Mouse (Mus musculus): Measurements from ENCODE around the gene Idnk.
"Not testable (repeated sequence)": the region's sequence is repeated elsewhere in the genome, so short reads cannot be mapped to it uniquely, and the experiment has no call there.

The Idnk gene

DNA sequence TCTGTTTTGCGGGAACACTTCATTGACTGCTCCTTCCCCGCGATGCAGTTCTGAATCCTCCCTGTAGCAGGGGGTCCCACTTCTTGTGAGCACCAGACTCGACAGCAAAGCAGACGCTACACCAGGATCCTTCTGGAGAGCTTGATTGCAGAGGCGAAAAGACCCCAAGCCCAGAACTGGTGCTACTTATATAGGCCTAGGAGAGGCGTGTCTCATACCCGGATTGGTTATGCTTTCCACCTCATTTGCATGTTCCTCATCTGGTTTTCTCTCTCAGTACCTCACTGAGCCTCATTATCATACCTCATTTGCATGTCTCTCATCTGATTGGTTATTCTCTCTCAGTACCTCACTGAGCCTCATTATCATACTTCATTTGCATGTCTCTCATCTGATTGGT is 10.8 kb upstream of the Idnk start:
- DNase-seq (ENCODE audit: low read depth, low spot score): not testable (repeated sequence)

DNA sequence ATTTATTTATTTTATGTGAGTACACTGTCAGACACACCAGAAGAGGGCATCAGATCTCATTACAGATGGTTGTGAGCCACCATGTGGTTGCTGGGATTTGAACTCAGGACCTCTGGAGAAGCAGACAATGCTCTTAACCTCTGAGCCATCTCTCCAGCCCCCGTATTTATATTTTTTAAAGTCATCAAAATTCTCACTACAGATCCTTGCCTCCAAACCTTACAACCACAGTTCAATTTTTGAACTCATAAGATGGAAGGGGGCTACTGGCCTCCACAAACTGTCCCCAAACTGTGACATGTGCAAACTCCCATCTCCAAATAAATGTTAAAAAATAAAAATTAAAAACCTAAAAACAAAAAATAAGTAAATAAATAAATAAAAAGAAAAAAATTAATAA is 9.7 kb upstream of the Idnk start:
- no peak for DNase-seq (ENCODE audit: low read depth, low spot score)

DNA sequence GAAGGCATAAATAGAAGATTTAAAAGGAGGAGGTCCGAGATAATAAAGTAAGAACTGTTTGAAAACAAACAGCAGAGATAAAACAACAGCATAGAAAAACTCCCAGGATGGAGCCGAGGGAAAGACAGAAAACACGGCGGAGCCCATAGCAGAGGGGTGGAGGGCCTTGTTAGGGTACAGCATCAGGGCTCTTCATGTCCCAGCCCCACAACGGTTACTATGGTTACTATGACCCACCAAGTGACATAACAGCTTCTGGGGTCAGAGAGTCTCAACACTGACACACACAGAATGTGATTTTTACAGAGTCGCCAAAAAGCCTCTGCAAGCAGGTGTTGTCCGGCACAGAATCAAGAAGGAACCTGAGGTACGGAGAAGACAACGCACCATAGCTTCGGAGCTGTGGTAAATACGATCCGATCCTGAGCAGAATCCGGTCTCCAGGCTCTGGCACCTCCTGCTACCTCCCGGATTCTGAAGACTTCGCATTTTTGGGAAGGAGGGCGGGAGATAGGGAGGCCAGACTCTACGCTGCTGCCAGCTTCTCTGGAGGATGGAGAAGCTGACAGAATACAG is 9.1 kb upstream of the Idnk start:
- DNase-seq (ENCODE audit: low read depth, low spot score): peak; percentile 70

DNA sequence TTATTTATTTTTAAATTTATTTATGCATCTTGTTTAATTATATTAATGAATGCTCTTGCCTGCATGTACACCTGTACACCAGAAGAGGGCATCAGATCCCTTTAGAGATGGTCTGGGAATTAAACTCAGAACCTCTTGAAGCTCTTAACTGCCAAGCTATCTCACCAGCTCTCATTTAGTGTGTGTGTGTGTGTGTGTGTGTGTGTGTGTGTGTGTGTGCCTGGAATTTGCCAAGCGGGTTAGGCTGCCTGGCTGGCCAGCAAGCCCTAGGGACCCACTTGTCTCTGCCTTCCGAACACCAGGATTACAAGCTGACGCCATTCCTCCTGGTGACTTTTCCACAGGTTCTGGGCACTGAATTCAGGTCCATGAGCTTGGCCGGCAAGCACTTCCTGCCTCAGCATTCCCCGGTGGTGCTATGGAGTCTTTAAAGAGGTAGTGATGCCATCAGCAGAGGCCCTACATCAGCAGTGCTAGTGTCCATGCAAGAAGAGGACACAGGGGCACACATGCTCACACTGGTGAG is 8.4 kb upstream of the Idnk start:
- DNase-seq (ENCODE audit: low read depth, low spot score): no peak

DNA sequence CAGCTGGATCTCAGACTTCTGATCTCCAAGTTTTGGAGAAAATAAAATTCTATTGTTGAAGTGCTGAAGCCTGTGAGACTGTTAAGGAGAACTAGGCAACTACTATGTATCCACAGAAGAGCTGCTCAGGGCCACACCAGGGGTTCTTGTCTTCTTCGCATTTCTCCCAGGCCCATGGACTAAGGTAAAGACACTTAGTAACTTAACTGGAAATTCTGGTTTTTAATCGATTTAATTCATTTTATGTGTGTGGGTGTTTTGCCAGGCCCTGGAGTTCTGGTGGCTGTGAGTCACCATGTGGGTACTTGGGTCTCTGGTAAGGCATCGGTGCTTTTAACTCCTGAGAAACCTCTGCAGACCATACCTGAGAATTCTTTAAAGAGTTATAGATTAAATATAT is 7.8 kb upstream of the Idnk start:
- no peak for DNase-seq (ENCODE audit: low read depth, low spot score)

DNA sequence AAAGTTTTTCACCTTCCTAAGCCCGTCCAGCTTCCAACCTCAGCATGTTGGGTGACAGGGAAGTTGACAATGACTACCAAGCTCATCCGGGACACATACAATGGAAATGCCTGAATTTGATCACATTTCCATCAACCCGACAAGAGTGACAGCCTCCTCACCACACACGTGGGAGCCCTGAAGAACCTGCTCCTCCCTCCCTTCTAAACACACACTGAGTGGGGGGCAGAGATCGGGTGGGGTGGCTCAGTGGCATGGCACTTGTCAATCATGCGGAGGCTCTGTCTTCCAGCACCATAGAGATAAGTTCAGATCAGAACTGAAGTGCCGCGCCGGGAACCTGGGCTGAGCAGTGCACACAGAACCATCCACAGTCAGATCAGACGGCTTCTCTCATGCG is 7.0 kb upstream of the Idnk start:
- no peak for DNase-seq (ENCODE audit: low read depth, low spot score)

DNA sequence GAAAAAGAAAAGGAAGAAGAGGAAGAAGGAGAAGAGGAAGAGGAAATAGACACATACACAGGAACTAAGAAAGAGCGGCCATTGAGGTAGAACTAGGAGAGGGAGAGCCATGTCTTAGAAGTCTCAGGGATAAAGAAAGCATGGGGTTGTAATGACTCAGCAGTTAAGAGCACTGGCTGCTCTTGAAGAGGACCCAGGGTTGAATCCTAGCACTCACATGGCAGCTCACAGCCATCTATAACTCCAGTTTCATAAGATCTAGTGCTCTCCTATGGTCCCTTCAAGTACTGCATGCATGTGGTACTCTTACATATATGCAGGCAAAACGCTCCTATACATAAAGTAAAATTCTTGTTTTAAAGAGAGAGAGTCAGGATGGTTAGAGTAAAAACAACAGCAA is 1.4 kb upstream of the Idnk start:
- DNase-seq (ENCODE audit: low read depth, low spot score): no peak

DNA sequence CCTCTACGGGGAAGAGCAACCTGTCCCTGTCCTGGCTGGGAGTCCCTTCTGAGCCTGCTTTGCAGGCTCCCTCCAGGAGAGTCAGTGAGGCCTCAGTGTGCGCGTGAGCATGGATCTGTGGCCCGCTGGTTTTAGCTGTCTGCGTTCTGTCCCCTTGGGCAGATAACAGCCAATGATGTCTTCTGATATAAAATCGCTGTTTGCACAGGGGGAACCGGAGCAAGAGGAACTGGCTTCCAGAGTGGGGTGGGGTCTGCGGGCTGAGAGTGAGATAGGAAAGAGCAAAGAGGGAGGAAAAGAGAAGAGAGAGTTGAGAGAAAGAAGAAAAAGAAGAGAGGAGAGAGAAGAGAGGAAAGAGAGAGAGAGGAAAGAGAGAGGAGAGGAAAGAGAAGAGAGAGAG is 413 bp upstream of the Idnk start:
- no peak for DNase-seq (ENCODE audit: low read depth, low spot score)

DNA sequence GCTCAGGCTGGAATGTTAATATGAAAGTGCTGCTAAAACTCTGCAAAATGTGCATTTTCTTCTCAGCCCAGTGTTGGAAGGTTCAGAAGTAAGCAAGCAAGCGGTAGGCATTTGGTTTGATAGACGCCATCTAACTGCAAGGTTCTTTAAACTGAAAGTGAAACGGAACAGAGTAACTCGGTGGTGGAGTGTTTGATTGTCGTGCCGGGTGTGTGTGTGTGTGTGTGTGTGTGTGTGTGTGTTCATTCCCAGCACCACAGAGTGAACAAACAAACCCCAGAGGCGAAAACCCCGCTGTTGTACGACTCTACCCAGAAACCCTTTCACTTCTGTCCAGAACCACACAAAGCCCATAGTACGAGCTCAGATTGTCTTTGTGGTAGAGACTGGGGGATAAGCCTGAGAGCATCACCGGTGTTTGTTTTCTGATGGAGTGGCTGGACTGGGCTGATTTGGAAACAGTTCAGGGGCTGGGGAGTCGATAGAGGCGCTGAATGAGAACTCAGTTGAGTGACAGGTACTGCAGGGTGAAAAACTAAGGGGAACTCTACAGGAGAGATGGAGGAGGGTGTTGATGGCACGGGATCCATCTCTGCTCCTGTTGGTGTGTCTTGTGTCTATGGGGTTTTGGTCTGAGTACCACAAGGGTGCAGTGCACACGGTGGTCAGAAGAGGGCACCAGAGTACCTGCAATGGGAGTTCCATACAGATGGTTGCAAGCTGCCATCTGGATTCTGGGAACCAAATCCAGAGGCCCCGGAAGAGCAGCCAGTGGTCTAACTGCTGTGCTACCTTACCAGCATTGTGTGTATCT is 857 bp downstream of the Idnk start:
- DNase-seq (ENCODE audit: low read depth, low spot score): peak; percentile 87

DNA sequence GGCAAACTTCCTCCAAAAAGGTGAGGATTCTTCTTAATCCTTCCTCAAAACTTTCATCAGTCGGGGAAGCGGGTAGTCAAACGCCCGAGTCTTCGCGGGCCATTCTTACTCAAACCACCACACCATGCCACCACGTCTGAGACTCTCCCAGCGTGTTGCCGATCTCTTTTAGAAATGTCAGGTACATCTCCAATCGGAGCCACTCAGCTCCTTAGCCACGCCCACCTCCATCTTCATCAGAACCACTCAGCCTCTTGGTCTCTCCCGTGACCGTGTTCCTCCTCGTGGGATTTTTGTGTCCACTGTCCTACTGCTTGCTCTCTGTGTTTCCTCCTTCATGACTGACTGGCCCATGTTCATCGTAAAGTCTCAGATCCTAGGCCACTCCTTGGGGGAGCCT is 3.3 kb downstream of the Idnk start:
- DNase-seq (ENCODE audit: low read depth, low spot score): no peak

DNA sequence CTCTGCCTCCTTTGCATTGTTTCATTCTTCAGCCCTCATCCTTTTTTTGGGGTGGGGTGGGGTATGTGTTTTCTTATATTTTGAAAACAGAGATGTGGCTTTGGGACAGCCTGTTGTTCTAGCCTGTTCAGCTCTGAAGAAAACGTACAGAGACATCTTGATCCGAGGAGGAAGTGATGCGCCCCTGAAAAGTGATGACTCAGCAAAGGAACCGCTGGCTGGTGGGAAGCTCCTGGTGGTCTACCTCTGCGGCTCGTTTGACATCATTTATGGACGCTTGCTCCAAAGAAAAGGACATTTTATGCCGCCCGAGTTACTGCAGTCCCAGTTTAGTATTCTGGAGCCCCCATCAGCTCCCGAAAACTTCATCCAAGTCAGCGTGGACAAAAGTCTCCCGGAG is 5.9 kb downstream of the Idnk start:
- DNase-seq (ENCODE audit: low read depth, low spot score): no peak

DNA sequence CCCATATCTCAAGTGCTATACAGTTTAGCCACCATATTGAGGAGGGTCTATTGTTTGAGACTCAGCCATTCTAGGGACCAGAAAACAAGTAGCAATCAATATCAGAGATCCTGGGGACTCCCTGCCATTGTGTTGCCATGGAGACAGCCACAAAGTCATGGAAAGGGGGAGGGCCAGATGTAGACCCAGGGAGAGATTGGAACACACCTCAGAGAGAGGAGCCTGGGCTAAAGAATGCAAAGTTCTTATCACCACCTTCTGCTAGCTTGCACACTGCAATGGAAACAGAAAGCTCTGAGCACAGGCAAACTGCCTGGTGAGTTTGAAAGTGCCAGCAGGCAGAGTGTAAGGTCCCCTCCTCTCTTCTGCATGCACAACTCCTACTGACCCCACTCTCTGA is 10.7 kb downstream of the Idnk start:
- no peak for DNase-seq (ENCODE audit: low read depth, low spot score)

DNA sequence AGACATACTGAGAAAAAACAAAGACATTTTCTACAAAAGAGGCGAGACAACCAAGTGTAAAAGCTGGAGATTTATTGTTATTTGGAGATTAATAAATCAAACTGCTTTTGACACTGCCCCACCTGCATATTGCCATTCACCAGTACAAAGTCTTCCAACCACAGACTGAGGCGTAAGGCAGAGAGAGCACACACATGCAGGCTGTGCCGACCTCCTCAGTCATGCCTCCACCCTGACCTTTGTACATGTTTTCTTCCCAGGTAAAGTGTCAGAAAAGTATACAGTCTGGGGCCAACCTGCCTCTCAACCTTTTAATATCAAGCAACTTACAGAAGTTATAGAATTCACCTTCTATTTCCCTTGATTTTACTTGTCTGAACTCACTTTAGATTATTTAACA is 18.7 kb downstream of the Idnk start:
- no peak for DNase-seq (ENCODE audit: low read depth, low spot score)

DNA sequence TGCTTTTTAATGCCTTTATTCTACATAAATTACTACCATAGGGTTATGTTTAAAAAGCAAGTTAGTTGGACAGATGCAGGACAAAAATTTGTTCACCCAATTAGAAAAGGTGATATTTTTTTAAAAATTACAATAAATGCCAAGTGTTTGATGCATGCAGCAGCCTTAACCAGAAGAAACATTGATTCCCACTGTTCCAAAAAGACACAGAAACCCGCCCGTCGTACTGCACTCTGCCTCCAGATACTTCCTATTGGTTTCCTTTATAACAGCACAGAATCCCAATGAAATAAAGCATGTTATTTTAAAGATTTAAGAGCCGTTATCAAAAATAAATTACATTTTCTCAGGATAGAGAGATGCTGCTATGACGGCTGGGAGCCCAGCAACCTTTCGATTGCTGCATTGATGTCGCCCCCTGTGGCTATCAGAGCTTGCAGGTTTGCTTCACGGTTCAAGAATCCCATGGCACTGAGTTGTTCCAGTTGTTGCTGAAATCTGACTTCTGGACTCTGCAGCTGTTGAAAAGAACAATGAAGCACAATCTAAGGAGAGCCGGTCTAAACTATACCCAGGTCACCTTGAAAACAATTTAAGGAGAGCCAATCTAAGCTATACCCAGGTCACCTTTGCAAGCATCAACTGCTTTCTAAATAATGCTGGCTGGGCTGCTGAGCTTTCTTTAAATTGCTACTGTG is 20.2 kb downstream of the Idnk start:
- DNase-seq (ENCODE audit: low read depth, low spot score): no peak

DNA sequence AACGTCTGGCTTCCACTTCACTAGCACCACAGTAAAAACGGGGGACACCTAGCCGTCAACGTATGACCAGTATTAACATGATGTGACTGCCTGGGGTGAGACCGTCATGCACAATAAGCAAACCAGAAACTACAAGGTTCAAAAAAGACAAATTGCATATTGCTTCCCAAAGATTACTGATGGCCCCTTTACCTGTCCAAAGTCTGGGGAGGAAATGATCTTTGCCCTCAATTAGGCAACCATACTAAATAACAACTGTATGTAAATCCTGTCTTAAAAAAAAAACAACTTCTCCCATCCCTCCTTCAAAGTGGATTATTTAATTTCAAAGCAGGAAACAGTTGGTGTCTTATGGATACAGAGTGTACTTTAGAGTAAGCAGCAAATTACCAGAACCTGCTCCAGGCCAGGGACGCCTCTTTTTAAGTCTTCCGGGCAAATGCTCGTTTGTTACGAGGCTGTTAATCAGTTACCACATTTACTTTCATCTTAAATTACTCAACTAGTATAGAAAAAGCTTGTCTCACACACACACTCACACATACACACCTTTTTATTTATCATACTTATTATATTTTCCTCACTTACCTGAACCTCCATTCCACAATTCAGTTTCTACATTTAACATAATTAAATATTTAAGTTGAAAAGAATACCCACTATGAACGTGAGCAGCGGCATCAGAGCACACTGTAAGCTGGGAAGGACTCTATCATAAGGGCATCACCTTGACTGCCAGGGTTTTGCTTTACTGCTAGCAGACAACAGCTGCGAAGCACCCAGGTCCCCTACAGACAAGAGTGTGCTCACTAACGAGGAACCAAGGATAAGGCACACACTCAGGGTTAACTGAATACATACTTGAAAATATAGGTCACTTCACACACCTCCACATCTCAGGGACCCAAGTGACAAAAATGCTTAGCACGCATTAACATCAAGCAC is 24.4 kb downstream of the Idnk start:
- no peak for DNase-seq (ENCODE audit: low read depth, low spot score)

DNA sequence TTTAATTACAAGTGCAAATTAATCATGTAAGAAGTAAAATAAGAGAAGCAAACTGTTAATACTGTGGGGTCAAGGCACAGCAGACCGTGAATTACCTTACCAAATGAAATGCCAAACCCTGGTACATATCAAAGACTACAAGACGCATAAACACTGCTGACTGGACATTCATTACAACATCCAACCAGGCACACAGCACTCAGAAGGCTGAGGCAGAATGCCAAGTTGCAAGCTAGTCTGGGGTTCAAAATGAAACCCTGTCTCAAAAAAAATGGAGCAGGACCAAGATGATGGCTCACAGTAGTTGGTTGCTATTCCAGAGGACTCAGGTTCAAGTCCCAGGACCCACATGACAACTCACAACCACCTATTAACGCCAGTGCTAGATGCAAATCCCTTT is 26.7 kb downstream of the Idnk start:
- no peak for DNase-seq (ENCODE audit: low read depth, low spot score)

DNA sequence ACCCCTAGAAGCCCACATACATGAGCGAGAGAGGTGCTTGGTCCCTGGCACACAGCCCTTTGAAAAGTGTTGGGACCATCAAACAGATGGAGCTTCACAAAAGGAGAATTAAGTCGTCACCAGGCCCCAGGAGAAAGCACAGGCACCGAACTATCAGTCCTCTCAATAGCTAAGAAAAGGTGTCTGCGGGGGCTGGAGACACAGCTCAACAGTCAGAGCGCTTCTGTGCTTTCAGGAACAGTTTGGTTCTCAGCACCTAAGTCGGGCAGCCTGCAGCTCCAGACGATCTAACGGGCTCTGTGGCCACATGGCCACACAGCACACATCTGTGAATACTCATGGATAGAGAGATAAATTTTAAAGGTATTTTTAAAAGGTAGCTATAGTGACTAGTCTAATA is 28.8 kb downstream of the Idnk start:
- DNase-seq (ENCODE audit: low read depth, low spot score): no peak

DNA sequence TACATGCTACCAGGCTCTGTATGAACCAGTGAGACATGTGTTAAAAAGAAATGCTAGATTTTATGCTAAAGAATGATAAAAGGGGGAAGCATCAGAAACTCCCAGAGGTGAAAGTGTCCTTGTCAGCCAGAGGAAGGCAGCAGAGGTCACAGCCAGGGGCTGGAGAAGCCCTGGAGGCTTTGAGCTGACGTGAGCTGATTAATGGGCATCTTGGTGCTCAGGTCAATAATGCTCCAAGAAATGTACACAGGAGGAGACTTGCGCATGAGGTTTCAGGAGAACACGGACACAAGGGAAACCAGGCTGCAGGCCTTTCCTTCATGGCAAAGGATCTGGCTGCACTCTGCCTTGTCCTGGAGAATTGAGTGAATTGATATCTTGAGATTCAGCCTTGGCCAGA is 30.3 kb downstream of the Idnk start:
- DNase-seq (ENCODE audit: low read depth, low spot score): no peak

DNA sequence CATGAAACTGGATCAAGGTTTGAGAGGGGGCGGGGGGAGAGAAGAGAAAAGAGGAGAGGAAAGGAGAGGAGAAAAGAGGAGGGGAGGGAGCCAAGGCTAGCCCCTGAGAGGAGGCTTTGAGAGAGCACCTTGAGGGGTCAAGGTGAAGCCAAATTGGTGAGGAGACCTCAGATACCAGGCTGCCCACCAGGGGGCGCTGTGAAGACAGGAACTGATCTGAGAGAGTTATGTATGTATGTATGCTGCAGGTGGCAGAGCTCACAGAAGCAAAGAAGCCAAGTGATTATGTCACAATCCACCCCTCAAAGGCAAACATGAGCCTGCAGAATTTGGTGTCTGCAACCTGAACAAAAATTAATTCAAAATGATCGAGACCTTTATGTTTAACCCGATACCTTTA is 31.0 kb downstream of the Idnk start:
- DNase-seq (ENCODE audit: low read depth, low spot score): peak; percentile 48

DNA sequence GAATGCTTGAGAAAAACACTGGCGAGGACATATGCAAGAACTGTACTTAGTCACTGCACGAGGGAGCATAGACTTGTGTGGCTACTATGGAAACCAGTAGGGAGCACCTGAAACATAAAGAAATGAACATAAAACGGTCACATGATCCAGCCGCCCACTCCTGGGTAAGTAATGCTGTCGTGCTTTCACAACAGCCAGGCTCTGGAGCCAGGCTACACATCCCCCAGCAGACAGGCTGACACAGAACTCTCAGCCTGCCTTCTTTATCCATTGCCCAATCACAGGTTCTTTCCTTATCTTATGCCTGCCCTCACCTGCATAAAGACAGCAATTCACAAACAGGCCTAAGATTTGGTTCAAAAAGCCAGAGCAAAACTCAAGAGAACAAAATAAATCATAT is 32.0 kb downstream of the Idnk start:
- DNase-seq (ENCODE audit: low read depth, low spot score): no peak

DNA sequence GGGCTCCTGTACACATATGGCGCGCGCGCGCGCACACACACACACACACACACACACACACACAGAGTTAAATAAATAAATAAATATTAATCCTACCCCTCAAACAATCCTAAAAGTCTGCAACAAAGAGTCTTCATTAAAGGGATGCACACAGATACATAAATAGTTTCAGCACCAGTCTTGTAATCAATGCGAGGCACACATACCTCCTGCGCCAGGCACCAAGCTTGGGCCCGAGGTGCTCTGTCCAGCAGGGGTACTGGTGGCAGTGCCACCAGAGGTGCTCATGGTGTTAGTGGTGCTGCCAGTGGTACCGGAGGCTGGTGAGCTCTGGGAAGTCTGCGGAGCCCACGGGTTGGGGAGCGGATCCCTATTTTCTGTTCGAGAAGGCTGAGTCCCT is 34.1 kb downstream of the Idnk start:
- no peak for DNase-seq (ENCODE audit: low read depth, low spot score)

DNA sequence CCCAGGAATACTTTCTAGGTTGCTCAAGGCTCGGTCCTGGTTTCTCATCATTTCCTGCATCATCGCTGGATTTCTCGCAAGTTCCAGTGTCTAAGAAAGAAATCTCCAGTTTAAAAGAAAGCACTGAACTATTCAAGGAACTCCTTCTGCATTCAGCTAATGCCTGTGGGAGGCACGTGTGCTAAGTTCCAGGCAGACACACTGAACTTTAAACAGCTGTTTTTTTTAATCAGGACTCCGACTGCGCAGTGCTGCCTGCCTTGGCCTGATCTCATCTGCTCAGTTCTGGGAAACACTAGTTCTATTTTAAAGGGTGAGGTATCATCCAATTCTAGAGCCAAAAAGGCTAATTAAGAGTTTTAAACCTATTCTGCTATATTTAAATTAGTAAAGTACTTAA is 34.7 kb downstream of the Idnk start:
- DNase-seq (ENCODE audit: low read depth, low spot score): no peak

Measured in WW6 (cell line).